In the genomic region with DNA sequence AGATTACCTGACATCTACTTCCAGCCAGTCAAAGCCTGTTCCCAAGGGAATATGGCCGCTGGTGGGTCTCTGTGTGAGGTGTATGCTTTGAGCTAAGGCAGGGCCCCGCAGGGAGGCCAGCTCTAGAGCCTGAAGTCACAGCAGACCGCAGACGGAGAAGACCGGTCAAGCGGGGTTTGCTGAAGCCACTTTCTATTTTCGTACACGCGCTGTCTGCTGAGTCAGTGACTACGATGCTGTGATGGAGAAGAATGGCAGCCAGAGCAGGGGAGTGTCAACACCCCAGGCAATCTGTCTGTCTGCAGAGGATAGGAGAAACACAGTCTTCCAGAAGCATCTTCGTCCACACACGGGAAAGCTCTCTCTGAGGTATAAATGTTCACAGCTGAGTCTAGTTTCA, we compare ENCODE assay signal across 9 mouse cellular contexts.
DNase-seq lines count a peak whose midpoint lies in the region; ATAC-seq and TF ChIP-seq lines count a peak whose summit lies in the region.
"Had no signal": no experiment of that assay in that cellular context is flagged by ENCODE, and none has a peak within 500 bp of the region (broad histone marks: within the 10 kb centered on the region; RNA-seq: fewer than 3 reads in every experiment).

No protein-coding gene starts in this region.

- peak; percentile 59; the same call in 1 of the 2 replicates for ATAC-seq in heart, postnatal 0 days (ENCODE audit: insufficient read depth, low read depth)
- no peak for ATAC-seq in erythroblast, adult 5-6 weeks (replicated peaks; ENCODE audit: low FRiP score, poor library complexity, severe bottlenecking)

- no peaks in the 10 kb centered on the region for H3K27me3 ChIP-seq in cerebellum, adult 2 months (ENCODE audit: control insufficient read depth, insufficient read depth, low read length)
- H3K27me3 ChIP-seq in heart, postnatal 0 days (ENCODE audit: control insufficient read depth, insufficient read depth, low read length) = no peaks in the 10 kb centered on the region

- peaks cover 40% of the 10 kb centered on the region for H3K4me1 ChIP-seq in cerebellum, adult 2 months (ENCODE audit: control insufficient read depth, insufficient read depth, low read length)
- H3K4me1 ChIP-seq in cortical plate, adult 2 months (ENCODE audit: control insufficient read depth, insufficient read depth, low read length) = peaks cover 27% of the 10 kb centered on the region
- H3K4me1 ChIP-seq in heart, postnatal 0 days (ENCODE audit: control insufficient read depth, insufficient read depth) = peaks cover 10% of the 10 kb centered on the region

- 20% methylated on average over 12 of the region's 12 CpGs for WGBS in cerebellum, adult 2 months
- 35% methylated on average over 12 of the region's 12 CpGs for WGBS in heart, postnatal 0 days

- peak overlapping the region; percentile 56 for H3K27ac ChIP-seq in cerebellum, adult 2 months (ENCODE audit: insufficient read depth, low read length)
- H3K27ac ChIP-seq in layer of hippocampus, adult 2 months = peak overlapping the region; percentile 88
- peak overlapping the region; percentile 41; the same call in 1 of the 2 replicates for H3K27ac ChIP-seq in cortical plate, adult 2 months (ENCODE audit: insufficient read depth, low read length)
- H3K27ac ChIP-seq in heart, postnatal 0 days (ENCODE audit: low read depth) = peak overlapping the region; percentile 60

- no peak overlapping the region for H3K4me2 ChIP-seq in heart, postnatal 0 days (ENCODE audit: low read depth, low read length)

- H3K4me3 ChIP-seq in cerebellum, adult 2 months (replicated peaks; ENCODE audit: insufficient read depth, low read depth, low read length) = no peak overlapping the region
- no peak overlapping the region for H3K4me3 ChIP-seq in layer of hippocampus, adult 2 months
- H3K4me3 ChIP-seq in cortical plate, adult 2 months (ENCODE audit: insufficient read depth, low read length) = no peak overlapping the region
- H3K4me3 ChIP-seq in heart, postnatal 0 days (ENCODE audit: low read depth, low read length) = no peak overlapping the region

- H3K36me3 ChIP-seq in heart, postnatal 0 days (replicated peaks; ENCODE audit: control insufficient read depth, insufficient read depth, low read length) = peaks cover 40% of the 10 kb centered on the region; the same call in 1 of the 2 replicates

- no peak for TF ChIP-seq CTCF in cerebellum, adult 2 months (IDR thresholded peaks at IDR 0.05; ENCODE audit: borderline replicate concordance, insufficient read depth, low read depth, low read length)
- no peak for TF ChIP-seq CTCF in layer of hippocampus, adult 2 months (conservative IDR thresholded peaks at IDR 0.05)
- no peak for TF ChIP-seq CTCF in cortical plate, adult 2 months (IDR thresholded peaks at IDR 0.05; ENCODE audit: extremely low read depth, insufficient read depth, low read length)
- no peak for TF ChIP-seq CTCF in heart, postnatal 0 days (IDR thresholded peaks at IDR 0.05; ENCODE audit: low read depth)

- no peak for TF ChIP-seq POLR2A in cerebellum, adult 2 months (IDR thresholded peaks at IDR 0.05; ENCODE audit: borderline replicate concordance, insufficient read depth, low read length)
- TF ChIP-seq POLR2A in cortical plate, adult 2 months (IDR thresholded peaks at IDR 0.05; ENCODE audit: extremely low read depth, insufficient read depth, low read length) = no peak

- peak; percentile 65 to 72 for DNase-seq in cerebellum, adult 2 months
- no peak for DNase-seq in cerebellum, adult 11-12 months
- no peak for DNase-seq in layer of hippocampus, adult 2 months (ENCODE audit: low spot score in 2 of 2)
- no peak for DNase-seq in layer of hippocampus, adult 8-10 months (ENCODE audit: low spot score in 2 of 2)
- DNase-seq in heart, postnatal 0 days (ENCODE audit: low spot score) = no peak
- no peak for DNase-seq in retina, postnatal 1 day
- DNase-seq: kidney, postnatal 4 days had no signal

- H3K9ac ChIP-seq in heart, postnatal 0 days (replicated peaks; ENCODE audit: low read depth, low read length) = no peak overlapping the region; the same call in 1 of the 2 replicates

- no peaks in the 10 kb centered on the region for H3K9me3 ChIP-seq in heart, postnatal 0 days (replicated peaks; ENCODE audit: control insufficient read depth, low read length)

- no peak for TF ChIP-seq EP300 in heart, postnatal 0 days (IDR thresholded peaks at IDR 0.05; ENCODE audit: low read depth)

Comparison
In these comparisons a context has a peak if more than half of its experiments do, and no peak if none do; other contexts are left out.
1. DNase-seq: peak in cerebellum, adult 2 months (2 of 2); none in cerebellum, adult 11-12 months (single experiment), layer of hippocampus, adult 2 months (0 of 2), layer of hippocampus, adult 8-10 months (0 of 2), heart, postnatal 0 days (single experiment) and retina, postnatal 1 day (single experiment).
2. Peak in every context shown above with its lines, with median percentiles within 50 percentile points of each other: H3K27ac ChIP-seq.